10 mouse cellular contexts compared by ENCODE assay signal in genomic region chr2:97707243-97707642, GRCm38 (mm10).
"Had no signal": no experiment of that assay in that cellular context is flagged by ENCODE, and none has a peak within 500 bp of the region (broad histone marks: within the 10 kb centered on the region; RNA-seq: fewer than 3 reads in every experiment).

No protein-coding gene starts in this region.

- DNase-seq: lung, adult 18-20 months; lung, embryonic 14.5 days; lung, postnatal 10 days; lung, postnatal 4 days; retina, postnatal 1 day; right cerebral cortex, postnatal 25 days; thymus, adult 18-20 months; thymus, postnatal 14 days; thymus, postnatal 36 days had no signal

- ATAC-seq: midbrain, embryonic 16.5 days had no signal
